Mouse (Mus musculus) ES-Bruce4 (cell line): ENCODE measurements around the gene Ubr3.

Experiments
- CTCF ChIP-seq: IDR thresholded peaks from one replicate; pipeline ENCODE4 v1.8.1; 2011; ENCODE audit warnings: low read depth, low read length
- EP300 ChIP-seq: IDR thresholded peaks from 2 replicates; pipeline ENCODE4 v1.6.1; 2011; ENCODE audit warnings: low read depth, low read length; ENCODE audit not compliant: insufficient read depth
- POLR2A ChIP-seq: IDR thresholded peaks from one replicate; pipeline ENCODE4 v1.8.1; 2011; ENCODE audit warnings: low read length; ENCODE audit not compliant: insufficient read depth

GRCm38 (mm10) chr2:69955635-69956034 lies 58.6 kb downstream of the Ubr3 start:
- TF ChIP-seq CTCF, result no peak
- no peak for TF ChIP-seq POLR2A
- TF ChIP-seq EP300, result no peak
